Mouse (Mus musculus): ENCODE measurements around the gene Plek.

Plek gene

DNA sequence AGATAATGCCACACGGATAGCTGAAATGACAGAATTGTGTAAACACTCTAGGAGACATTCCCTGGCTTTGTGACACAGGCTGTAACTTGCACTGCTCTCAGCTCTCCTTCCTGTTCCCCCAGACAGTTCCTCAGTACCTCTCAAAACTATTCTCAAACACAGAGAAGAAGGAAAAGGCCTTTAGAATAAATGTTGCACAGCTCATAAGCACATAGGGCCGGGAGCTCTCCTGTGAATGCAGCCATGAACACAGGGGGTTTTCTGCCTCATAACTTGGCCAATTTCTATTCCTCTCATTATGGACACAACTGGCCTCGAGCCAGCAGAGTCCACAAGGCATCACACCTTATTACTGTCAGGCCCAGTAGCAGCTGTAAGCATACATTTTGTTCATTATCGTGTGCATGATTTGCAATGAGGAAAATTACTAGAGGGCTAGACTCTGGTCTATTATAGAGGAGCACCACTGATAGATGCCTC, 110.2 kb downstream of the Plek start:
- no peak for DNase-seq

DNA sequence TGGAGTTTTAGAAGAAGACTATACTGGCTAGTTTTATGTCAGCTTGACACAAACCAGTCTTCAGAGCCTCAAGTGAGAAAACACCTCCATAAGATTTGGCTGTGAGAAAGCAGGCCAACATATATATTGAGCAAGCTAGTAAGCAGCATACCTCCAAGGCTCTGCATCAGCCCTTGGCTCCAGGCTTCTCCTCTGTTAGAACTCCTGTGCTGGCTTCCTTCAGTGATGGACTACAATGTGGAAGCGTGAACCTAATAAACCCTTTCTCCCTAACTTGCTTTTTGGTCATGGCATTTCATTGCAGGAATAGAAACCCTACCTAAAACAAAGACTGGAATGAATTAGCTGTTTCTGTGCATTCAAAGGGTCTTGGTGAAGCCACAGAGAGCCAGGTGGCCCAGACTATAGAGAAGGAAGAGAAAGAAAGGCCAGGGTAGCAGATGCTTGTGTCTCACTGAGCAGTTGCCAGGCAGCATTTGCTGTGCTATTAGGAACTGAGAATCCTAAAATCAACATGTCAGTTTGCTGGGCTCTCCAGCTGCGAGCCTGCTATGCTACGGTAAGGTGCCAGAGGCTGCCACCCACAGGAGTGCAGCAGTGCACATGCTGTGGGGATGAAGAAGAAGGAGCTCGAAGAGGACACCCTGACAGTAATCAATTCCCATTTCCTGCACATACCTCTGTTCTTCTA, 110.9 kb downstream of the Plek start:
- DNase-seq, result no peak

DNA sequence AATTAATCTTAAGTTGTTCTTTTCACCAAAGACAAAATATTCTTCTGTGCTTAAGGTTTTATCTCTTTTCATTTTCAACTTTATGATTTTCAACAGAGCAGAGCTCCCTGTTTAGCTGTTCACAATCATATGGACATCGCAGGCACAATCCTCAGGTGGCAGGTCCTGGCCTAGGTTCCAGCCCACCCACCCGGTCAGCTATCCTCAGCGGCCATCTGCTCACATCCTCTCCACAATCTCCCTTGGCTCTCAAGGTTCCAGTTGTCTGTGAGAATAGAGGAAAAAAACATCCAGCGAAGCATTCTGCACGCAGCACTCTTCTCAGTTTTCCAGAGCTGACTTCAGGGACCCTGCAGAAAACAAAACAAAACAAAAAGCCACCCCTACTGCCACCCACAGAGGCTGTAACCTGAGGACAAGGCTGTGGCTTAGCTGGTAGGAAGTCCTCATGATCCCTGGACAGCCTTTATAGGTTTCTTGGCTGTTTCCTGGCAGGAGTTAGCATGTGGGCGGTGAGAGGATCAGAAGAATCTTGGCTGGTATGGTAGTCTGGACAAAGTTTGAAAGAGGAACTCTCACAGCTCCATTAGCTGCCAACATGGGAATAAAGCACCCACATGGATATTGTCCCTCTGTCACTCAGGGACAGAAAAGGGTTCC, 116.5 kb downstream of the Plek start:
- no peak for DNase-seq

DNA sequence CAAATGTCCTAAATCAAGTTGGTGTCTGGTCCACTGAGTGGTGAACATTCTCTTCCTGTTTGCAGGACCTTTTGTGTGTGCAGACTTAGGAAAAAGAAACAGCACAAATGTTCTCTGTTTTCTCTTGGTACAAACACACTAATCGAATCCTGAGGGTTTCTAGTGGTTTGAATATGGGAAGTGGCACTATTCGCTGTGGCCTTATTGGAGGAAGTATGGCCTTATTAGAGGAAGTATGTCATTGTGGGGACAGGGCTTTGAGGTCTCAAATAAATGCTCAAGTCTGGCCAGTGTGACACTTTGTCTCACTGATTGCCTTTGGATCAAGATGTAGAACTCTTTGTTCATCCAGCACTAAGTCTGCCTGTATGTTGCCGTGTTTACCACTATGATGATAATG, 120.0 kb downstream of the Plek start:
- DNase-seq, result no peak

Data from heart, adult 11 months (tissue).